Mouse (Mus musculus) ovary, postnatal 10 days (tissue): Measurements from ENCODE around the gene Dock8.

Experiments used
- DNase-seq: peaks from one replicate; pipeline ENCODE4 v3.0.0; 2022; ENCODE audit warnings: low spot score

Dock8 gene

DNA sequence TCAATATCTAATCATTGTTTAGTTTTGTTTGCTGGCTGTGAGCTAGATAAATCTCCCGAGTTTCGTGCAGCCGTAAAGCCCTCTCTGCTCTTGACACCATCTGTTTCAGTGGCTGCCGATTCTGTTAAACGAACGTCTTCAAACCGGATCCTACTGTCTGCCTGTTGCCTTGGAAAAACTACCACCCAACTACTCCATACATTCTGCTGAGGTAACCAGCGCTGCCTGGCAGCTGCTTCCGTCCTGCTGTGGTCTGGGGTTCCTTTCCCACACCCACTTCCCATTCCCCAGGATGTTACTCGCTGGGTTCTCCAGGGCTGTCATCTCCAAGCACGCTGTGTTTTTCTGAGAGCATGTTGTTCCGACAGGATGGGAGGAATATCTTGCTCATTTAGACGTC, 123.7 kb downstream of the Dock8 start:
- no peak for DNase-seq

DNA sequence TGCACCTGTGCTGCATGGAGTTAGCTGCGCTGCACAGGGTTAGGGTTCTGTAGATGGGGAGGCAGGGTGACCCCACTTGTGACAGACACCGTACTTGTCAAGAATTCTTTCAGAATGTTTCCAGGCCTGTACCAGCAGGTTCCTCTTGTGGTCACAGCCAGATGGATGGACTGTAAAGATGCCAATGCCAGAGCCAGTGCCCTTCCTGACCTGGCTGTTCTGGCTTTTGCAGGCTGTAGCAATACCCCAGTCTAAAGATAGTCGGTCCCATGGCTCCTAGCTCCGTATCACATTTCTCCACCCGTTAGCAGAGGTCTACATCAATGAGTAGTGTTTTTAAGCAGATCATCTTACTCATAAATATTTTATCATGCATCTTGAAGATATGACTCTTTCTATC, 124.1 kb downstream of the Dock8 start:
- DNase-seq, result no peak

DNA sequence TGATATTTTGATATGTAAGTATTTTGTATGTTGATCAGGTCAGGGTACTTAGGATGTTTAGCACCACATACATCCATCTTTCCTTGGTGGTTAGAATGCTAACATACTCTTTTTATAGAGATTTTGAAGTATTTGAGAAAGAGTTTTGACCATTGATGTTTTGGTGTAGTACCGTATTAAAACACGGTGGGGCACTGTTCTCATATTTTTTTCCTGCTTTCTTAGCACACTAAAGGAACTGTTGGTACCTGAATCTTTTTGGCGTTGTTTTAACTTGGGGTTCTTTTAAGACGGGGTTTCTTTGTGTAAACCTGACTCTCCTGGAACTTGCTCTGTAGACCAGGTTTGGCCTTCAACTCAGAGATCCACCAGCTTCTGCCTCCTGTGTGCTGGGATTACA, 133.0 kb downstream of the Dock8 start:
- DNase-seq, result no peak

DNA sequence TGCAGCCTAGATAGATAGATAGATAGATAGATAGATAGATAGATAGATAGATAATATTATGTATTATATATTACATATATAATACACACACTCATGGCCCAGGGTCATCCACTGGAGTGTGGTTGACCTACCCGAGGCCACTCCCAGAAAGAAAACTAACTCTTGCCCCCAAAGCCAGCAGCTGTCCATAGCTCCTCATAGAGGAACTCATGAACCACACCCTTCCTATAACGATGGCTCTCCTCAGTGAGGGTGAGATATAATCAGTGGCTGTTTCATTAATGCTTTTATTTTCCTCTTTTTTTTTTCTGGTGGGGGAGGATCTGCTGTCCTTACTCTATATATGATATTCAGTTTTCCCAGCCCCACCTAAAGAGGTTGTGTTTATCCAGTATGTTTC, 134.6 kb downstream of the Dock8 start:
- DNase-seq, result no peak

DNA sequence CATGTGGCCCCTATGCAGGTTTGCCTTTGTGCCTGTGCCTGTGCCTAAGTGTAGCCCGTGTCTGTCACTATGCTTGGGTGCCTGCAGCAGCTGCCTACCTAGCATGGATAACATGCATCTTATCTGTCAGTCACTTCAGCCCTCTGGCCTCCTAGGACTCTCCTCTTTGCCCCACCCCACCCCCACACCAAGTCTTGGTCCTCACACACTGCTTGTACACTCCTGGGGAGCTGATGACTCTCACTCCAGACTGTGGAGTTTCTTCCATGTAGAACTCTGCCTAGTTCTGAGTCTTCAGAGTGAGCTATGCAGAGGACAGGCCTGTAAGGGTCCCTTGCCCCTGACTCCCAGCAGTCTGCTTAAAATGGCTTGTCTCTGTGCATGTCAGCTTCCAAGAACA, 136.8 kb downstream of the Dock8 start:
- no peak for DNase-seq

DNA sequence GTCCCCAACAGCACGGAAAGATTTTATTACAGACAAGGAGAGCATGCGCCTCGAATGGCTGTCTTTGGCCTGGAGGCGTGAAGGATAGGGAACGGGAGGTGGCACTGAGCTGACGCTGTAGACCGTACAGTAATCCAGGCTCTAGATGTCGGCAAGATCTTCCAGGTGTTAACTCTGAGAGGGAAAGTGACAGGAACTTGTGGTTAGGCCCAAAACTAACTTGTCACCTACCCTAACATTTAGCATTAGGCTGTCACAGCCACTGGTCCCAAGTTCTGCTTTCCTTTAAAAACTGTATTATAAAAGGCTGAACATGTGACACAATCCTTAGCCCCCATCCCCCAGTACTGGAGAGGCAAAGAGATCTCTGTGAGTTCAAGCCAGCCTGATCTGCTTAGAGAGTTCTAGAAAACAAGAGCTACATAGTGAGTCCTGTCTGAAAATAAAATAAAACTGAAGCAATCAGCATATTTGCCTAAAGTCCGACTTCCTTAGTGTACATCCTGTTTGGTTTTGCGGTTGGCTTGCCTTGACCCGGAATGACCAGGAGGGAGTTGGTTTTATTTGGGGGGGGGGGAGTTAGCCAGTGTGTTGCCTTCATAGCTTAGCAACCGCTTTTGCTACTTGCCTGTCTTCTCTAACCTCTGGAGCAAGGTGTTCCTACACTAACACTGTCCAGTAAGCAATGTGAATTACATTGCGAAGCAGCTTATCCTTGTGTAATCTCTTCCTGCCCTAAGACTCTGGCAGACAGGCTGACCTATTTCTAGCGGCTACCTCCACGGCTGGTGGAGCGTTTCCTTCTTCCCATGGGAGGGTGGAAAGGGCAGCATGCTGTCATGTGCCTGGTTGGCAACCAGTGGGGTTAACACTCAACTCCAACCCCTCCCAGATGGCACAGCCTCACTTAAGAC, 138.8 kb downstream of the Dock8 start:
- no peak for DNase-seq

DNA sequence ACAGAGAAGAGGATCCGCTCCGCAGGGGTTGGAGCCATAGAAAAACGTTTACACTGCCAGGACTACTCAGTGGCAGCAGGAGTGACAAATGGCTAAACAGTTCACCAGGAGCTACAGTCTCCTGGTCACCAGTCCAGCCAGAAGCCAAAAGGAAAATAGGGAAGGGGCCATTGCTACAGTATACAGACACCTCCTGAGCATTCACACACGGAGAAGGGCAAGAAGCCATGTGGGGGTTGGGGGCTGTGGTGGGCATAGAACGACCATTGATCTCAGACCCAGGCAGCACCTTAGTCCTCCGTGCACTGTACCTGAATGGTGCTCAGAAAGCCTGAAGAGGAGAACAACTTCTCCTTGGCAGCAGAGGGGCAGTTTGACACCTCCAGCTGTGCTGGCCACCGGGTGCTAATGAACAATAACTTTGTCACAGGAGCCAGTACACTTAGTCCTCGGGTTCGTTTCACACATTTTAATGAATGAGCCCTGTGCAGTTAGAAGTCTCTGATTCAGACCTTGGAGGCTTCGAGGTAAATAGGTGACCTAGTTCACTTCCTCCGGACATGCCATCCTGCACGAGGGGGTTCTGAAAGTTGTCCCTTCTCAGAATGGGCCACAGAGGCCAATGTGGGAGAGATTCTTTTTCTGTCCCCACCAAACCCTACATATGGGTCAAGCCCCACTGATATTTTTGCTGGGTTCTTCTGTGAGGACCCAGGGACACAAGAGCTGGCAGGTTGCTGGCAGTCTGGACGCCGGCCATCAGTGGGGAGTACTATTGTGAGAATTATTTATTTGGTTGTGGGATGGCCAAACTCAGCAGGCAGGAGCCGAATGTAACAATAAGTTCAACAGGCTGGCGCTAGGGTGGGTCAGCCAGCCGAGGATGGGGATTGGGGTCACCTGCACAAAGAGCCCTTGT, 145.0 kb downstream of the Dock8 start:
- no peak for DNase-seq

DNA sequence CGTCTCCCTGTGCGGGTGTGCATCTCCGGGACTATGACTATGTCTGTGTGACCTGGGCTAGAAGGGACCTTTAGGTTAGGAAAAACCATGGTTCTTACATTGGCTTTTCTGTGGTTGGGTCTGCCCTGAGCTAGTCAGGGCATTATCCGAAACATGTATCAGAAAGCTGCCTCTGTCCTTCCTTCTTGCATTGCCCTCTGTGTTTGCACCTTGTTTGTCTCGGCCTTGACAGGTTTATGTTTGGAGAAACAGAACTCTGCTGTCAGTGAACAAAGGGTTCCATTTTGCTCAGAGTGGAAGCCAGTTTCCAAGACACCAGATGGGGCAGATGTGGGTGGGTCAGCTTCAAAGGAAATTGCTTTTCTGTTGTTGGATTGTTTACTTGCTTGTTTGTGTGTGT, 145.8 kb downstream of the Dock8 start:
- DNase-seq, result no peak

DNA sequence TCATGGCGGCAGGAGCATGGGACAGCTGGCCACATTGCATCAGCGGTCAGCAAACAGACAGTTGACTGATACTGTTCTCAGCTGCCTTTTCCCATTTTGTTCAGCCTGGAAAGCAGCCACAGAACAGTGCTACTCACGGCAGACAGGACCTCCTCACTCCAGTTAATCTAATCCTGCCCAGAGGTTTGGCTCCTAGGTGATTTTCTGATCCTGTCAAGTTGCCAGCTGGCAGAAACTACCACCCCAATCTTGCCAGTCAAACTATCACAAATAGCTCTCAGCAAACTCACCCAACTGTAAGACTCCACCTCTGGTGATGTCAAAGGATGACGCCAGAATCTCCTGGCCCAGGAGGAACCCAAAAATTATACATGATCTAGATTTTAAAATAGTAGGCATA, 146.8 kb downstream of the Dock8 start:
- DNase-seq, result no peak

DNA sequence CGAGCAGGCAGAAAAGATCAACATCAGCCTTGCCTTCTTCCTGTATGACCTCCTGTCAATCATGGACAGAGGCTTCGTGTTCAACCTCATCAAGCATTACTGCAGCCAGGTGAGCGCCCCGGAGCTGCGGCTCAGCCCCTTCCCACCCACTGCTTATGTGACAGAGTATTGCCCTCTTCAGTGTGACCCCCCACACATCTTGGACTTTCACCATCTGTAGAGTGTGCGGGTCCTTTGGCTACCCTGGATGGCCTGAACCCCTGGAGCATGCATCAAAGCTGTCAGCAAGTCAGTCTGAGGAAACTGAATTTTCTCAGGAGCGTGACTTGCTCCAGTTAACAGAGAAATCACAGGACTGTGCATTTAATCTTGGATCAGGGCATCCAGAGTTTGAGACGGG, 150.5 kb downstream of the Dock8 start:
- no peak for DNase-seq

DNA sequence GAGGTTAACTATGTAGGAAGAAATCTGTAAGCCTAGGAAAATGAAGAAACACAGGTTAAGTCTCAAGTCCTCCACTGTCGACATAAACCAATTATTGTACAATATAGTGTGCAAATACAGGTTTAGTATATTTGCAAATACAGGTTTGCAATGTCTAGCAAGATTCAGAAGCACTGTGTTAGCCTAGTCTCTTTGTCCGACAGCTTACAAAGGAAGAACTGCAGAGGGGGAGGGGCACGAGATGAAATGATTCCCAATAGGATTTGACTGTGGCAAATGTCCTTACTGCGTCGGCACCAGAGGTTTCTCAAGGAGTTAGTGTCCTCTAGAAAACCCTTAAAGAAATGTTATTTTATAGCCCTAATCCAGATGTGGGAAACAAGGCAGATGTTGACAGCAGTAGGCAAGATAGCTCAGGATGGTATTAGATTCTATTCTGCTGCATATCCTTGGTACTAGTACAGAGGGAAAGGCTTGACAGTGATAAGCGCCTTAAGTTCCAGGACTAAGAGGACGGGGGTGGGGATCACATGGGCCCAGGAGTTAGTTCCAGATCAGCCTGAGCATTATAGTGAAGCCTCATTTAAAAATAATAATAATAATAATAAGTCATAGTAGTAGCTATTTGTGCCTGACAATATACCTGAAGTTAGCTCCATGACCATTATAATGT, 155.3 kb downstream of the Dock8 start:
- no peak for DNase-seq

DNA sequence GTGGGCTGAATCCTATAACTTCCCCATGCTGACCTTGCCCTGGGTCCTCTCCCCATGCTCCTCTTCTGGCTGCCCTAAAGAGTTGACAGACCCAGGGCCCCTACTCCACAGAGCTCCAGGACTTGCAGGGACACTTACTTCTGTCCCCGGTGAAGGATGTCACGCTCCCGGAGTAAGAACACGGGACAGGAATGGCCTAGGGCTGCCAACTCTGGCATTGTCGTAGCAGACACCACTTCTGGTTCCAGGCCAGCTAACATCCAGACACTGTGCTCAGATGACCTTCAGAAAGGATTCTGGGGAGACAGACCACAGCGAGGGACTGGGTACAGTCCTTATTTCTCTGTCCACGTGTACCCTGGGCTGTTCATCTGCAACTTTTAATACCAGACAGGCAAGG, 155.9 kb downstream of the Dock8 start:
- DNase-seq, result no peak

DNA sequence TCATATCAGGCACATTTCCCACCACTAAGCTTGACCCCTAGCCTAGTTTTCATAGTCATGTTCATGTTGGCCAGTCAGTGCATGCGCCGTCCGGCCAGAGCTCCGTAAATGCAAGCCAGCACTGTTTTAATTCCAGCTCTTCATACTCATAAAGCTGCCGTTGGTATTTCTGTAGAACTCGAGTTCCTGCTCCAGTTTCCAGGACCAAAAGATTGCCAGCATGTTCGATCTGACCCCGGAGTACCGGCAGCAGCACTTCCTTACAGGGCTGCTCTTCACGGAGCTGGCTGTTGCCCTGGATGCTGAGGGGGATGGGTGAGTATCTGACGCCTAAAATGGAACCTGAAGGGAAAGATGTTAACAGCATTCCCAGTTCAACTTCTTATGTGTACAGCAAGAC, 156.4 kb downstream of the Dock8 start:
- DNase-seq, result no peak

DNA sequence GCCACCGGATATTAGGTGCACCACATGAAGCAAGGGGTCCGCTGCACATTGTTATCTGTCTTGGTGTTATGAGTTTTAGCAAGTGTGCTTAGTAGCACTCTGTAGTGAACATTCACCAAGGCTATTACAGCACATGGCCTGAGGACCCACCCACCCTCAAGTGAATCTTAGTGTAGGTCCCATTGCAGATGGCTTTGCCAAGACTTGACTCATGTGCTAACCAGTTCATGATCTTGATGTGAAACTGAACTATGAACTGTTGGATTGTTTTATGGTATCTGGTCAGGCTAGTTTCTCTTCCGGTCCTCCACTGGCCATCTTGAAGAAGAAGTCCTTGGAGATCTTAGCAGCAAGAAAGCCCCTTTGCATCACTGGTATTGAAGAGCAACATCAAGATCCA, 162.9 kb downstream of the Dock8 start:
- no peak for DNase-seq

DNA sequence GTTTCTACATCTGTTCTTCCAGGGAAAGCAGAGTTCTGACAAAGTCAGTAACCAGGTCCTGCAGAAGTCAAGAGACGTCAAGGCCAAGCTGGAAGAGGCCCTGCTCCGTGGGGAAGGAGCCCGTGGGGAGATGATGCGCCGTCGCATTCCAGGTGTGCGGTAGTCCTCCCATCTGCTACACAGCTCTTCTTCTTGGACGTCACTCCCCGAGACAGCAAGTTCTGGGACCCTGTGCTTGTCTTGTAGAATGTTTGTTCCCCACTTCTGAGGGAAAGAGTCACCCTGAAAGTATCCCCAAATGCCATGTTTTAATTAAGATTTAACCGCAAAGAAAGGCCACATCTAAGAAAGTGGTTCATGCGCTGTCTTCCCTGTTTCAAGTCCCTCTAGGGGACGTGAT, 164.1 kb downstream of the Dock8 start:
- DNase-seq, result no peak

DNA sequence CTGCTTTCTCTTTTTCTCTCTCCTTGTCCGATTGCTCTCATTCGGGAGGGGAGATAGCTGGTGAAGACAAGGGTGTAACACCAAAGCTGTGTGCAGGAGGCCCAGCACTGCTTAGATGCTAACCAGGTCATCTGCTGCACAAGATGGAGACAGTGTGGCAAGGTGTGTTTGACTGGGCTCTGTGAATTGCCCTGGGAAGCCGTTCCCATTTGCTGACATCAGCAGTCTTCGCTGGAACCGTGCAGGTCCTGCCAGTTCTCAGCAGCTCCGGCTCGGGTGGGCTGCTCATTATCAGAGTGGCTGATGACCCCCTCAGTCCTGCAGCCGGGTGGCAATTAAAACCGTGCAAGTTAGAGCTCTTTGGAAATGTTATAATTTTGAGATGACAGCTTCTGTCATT, 167.1 kb downstream of the Dock8 start:
- no peak for DNase-seq

DNA sequence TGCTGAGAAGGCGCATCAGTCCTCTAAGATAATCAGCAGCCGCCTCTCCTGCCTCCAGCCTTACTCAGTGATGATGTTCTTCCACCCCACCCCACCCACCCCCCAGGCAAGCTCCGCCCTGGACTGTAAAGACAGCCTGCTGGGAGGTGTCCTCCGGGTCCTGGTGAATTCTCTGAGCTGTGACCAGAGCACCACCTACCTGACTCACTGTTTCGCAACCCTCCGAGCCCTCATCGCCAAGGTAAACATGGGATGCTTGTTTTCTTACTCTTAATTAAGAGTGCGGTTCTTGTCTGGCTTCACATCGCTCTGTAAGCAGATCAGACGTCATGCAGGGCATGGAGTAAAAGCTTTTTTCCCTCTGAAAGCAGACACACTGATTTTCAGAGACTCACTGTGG, 172.1 kb downstream of the Dock8 start:
- DNase-seq, result no peak

DNA sequence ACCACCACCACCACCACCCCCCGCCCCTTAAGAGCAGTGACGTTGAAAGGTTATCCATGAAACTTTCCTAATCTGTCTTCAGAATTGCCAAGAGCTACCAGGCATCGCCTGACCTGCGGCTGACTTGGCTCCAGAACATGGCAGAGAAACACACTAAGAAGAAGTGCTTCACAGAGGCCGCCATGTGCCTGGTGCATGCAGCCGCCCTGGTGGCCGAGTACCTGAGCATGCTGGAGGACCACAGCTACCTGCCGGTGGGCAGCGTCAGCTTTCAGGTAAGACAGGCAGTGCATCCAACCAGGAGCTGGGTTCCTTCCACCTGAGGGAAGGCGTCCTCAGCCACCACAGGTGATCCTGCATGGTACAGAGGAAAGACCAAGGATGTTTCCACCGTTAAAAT, 177.4 kb downstream of the Dock8 start:
- DNase-seq, result no peak

DNA sequence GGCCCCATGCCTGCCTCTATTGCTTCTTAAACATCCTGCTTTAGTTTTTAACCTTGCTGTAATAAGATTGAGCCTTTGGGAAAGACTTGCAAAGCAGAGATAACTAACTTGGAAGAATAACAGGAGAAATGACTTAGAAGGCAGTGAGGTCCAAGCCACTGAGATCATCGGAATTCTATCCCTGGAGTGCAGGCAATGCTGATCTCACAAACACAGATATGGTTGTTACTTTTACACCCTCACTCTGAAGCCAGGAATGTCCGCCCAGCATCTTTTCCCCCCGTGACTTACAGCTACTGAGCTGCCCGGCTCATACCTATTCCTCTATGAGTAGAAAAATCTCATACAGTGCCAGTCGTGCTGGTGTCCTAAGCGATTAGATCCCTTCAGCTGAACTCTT, 180.7 kb downstream of the Dock8 start:
- no peak for DNase-seq

DNA sequence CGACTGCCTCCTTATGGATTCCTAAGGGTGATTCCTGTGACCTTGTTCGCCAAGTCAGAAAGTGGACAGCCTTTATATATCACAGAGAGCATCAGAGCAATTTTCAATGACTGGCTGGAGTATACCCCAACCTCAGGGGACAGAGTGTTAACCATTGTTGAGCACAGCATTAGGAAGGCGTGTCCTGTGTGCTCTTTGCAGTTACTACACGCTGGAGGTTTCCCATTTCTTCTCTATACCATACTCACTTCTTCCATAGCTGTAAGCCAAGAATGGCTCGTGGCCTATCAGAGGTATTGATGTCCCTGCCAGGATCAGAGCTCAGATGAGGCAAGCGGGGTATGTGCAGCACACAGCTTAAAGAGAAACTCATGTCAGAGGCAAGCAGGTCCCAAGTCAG, 181.2 kb downstream of the Dock8 start:
- DNase-seq, result no peak

DNA sequence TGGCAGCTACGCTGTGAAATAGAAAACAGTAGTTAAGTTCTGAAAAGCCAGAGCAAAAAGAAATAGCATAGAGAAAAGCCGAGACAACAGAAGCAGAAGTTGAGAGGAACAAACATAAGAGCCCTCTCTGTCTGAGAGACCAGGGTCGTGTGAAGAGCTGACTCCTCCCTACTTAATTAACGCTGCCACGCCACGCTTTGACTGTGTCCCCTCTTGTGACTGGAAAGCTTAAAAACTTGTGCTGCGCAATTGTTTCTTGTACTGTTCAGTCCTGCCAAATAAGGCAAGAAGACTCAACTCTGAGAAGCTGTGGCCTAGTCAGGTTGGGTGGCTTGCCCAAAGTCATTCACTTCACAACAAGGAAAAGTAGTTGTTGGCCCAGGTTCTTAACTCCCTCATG, 184.7 kb downstream of the Dock8 start:
- no peak for DNase-seq

DNA sequence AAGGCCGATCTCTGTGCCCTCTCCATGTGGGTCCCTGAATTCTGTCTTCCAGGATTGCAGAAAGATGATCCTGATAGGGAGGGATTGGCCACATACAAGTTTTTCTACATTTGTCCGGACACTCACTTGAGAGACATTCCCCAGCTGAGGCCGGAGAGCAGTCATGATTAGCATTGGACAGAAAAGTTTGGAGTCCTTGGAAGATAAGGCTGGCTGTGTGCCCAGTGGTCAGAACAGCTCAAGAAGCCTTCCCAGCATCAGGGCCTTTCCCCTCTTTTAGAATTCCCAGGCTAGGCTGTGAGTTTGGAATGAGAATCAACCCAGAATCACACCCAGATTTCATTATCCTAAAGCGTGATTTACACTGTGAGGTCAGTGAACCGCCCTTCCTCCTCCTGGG, 187.0 kb downstream of the Dock8 start:
- no peak for DNase-seq

DNA sequence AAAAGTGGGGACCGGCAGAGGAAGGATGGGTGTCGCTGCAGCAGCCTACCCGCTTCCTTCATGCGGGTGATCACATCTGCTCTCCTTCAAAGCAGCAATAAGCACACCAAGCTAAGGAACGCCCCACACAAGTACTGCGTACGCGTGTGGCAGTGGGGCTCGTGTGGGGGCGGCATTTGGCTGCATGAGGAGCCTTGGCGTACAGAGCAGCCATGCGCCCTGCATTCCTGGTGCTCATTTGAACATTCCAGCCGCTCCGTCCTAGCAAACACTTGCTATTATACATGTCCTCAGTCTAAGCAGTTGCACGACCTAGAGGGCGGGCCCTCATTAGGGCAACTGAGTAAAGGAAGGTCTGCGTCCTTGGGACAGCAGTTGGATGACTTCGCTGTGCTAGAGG, 188.3 kb downstream of the Dock8 start:
- DNase-seq, result no peak
